Mouse (Mus musculus) kidney, embryonic 14.5 days (tissue): ENCODE results near the gene Ocel1. TPM values are rescaled to one million over a fixed set of nuclear protein-coding genes. Genes with fewer than 3 reads are reported as not detected.

ENCODE experiments used
- ATAC-seq: fragments of 200-750 bp; cut with Nextera tagmentation; 2 replicates; pipeline ENCODE4 v1.8.0; 2017; ENCODE audit warnings: moderate number of reproducible peaks, mild to moderate bottlenecking, moderate TSS enrichment, moderate library complexity; ENCODE audit not compliant: low FRiP score, low TSS enrichment
- H3K27ac ChIP-seq: fragments of 300-500 bp; sonication (generic); 2 replicates; pipeline ENCODE4 v1.5.1; 2014; ENCODE audit warnings: low read depth, mild to moderate bottlenecking, low read length, moderate library complexity, mixed read lengths
- H3K27me3 ChIP-seq: fragments of 300-500 bp; sonication (generic); 2 replicates; pipeline ENCODE4 v1.6.1; 2014; ENCODE audit warnings: mild to moderate bottlenecking, low read length; ENCODE audit not compliant: control insufficient read depth, insufficient read depth
- H3K36me3 ChIP-seq: fragments of 300-500 bp; sonication (generic); 2 replicates; pipeline ENCODE4 v1.6.1; 2014; ENCODE audit warnings: low read length, mixed read lengths; ENCODE audit not compliant: control insufficient read depth, insufficient read depth
- H3K4me1 ChIP-seq: fragments of 300-500 bp; sonication (generic); 2 replicates; pipeline ENCODE4 v1.6.1; 2014; ENCODE audit warnings: low read length, mixed read lengths; ENCODE audit not compliant: control insufficient read depth, insufficient read depth
- H3K4me2 ChIP-seq: fragments of 300-500 bp; sonication (generic); replicated peaks from 2 replicates; pipeline ENCODE4 v1.6.1; 2014; ENCODE audit warnings: low read depth, mild to moderate bottlenecking, low read length
- H3K4me3 ChIP-seq: fragments of 300-500 bp; sonication (generic); 2 replicates; pipeline ENCODE4 v1.5.1; 2014; ENCODE audit warnings: mild to moderate bottlenecking, low read length
- H3K9ac ChIP-seq: fragments of 300-500 bp; sonication (generic); 2 replicates; pipeline ENCODE4 v1.6.1; 2014; ENCODE audit warnings: low read depth, mild to moderate bottlenecking, low read length, moderate library complexity
- H3K9me3 ChIP-seq: fragments of 300-500 bp; sonication (generic); 2 replicates; pipeline ENCODE4 v1.6.1; 2016; ENCODE audit warnings: low read length; ENCODE audit not compliant: control insufficient read depth
- WGBS: fragments of 180-500 bp; shearing (Covaris S2); extraction: QIAGEN DNeasy Blood & Tissue Kit; methylation state at CpG from one replicate; pipeline ENCODE4 v1.1.7; 2014; 5-methylcytosine and 5-hydroxymethylcytosine counted together
- polyA plus RNA-seq: library from polyadenylated mRNA; unstranded; fragments of >200 nt; fragmentation: Nextera tagmentation; extraction: Ambion mirVana; gene quantifications from 2 replicates; pipeline ENCODE4 v1.2.1, GENCODE M21; 2014

The Ocel1 gene
- polyA plus RNA-seq, 1 experiment from 2014 or later = 4.6 TPM

DNA sequence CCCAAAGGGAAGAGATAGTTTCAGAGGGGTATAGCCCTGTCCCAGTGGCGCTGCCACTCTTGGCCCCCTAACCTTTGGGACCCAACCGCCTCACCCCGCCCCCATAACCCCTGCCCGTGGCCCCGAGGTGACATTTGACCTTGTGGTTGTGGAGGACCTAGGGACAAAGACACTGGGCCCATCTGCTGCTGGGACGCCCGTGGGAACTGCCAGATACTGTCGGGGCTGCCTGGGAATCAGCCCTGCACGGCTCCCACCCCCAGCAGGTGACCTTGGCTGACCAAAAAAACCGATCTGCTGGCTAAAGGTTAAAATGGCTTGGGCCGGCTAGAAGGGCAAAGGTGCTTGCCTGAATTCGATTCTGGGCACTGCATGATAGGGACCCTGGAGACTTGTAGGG lies 12.3 kb downstream of the Ocel1 start:
- ATAC-seq = no peak
- H3K9me3 ChIP-seq = no peaks in the 10 kb centered on the region
- no peak overlapping the region for H3K4me2 ChIP-seq
- H3K9ac ChIP-seq = no peak overlapping the region; the same call in 1 of the 2 replicates
- H3K4me1 ChIP-seq = peaks cover 33% of the 10 kb centered on the region
- H3K27me3 ChIP-seq = no peaks in the 10 kb centered on the region
- no peak overlapping the region for H3K4me3 ChIP-seq
- peaks cover 1% of the 10 kb centered on the region; the same call in 1 of the 2 replicates for H3K36me3 ChIP-seq
- 15% methylated on average over 12 of the region's 12 CpGs for WGBS
- peak overlapping the region; percentile 97 for H3K27ac ChIP-seq

DNA sequence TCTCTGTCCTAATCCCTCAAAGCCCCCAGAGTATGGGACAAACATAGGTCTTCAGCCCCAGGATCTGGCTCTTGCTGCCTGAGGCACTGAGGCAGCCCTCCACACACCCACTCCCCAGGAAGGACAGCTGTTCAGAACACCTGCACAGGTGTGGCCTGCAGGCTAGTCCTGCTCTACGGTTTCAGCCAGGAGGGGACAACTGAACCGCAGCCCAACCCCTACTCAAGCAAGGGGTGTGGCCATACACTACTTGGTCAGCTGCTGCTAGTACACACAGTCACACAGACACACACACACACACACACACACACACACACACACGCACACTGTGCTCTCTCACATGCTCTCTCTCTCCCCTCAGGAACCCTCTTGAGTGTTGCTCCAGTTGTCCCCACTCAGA lies 12.8 kb downstream of the Ocel1 start:
- no peak overlapping the region for H3K9ac ChIP-seq
- H3K4me1 ChIP-seq = peaks cover 29% of the 10 kb centered on the region
- no peaks in the 10 kb centered on the region for H3K36me3 ChIP-seq
- no peaks in the 10 kb centered on the region for H3K27me3 ChIP-seq
- H3K4me2 ChIP-seq = no peak overlapping the region
- peak overlapping the region; percentile 97 for H3K27ac ChIP-seq
- no peaks in the 10 kb centered on the region for H3K9me3 ChIP-seq
- 56% methylated on average over 3 of the region's 3 CpGs for WGBS
- no peak overlapping the region for H3K4me3 ChIP-seq
- ATAC-seq = no peak

DNA sequence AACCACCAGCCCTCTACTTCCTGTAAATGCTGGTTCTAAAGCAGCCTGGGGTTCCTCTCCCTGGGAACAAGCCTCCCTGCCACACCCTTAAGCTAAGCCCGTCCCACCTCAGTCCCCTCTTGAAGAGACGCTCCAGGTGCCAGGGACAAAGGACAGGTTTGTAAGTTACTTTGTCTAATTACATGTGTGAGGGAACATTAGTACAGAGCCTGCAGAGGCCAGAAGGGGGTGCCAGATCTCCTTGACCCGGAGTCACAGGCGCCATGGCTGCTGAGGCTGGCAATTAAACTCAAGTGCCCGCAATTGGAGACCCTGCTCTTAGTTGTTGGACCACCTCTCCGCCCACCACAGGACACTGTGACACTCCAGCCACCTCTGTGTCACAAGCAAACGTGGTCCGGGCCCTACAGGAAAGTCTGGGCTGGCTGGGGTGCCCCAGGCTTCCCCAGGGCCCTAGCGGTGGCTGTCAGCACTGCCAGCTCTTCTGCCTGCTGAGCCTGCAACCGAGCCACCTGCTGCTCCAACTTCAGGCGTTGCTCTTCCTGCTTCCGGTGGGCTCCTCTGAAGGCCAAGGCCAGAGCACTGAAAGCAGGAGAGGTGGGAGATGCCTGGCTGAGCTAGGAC lies 14.2 kb downstream of the Ocel1 start:
- WGBS = 73% methylated on average over 12 of the region's 12 CpGs
- H3K27ac ChIP-seq = no peak overlapping the region
- no peak for ATAC-seq

DNA sequence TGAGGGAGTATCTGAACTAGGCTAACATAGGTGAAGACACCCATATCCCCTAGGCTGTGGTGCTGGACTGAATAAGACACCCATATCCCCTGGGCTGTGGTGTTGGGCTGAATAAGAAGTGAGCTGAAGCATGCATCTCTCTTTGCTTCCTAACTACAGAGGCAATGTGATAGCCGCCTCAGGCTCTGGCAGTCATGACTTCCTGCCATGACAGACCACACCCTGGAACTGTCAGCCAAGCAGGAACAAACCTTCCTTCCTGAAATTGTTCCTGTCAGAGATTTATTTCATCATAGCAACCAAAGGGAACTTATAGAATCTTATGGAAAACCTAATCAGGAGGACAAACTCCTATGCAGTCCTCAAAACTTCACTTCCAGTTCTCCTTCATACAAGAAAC lies 17.2 kb downstream of the Ocel1 start:
- no peak for ATAC-seq

More for the DNA sequence above, 14.2 kb downstream of the Ocel1 start:
- Histone ChIP-seq H3K36me3 (no peaks in the 10 kb centered on the region), H3K27me3 (no peaks in the 10 kb centered on the region), H3K4me2 (no peak overlapping the region), H3K4me3 (no peak overlapping the region), H3K9me3 (no peaks in the 10 kb centered on the region), H3K4me1 (peaks cover 16% of the 10 kb centered on the region), H3K9ac (no peak overlapping the region)

DNA sequence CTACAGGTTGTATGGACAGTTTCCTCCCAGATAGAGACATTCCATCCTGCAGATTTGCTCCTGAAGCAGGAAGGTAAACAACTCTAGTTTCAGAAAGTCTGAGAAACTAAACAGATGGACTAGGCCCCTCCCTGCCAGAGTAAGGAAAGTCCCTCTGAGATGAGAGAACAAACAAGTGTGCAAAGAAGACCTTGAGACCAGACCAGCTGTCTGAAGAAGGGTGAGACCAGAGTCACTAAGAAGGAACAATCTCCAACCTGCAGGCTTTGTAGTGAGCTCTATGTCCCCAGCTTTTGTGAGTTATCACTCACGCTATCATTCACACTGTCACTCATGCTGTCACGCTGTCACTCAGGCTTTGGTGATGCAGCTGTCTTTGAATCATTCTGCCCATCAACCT lies 20.6 kb downstream of the Ocel1 start:
- no peak overlapping the region for H3K4me3 ChIP-seq
- H3K4me1 ChIP-seq = no peaks in the 10 kb centered on the region
- H3K4me2 ChIP-seq = no peak overlapping the region
- no peaks in the 10 kb centered on the region for H3K9me3 ChIP-seq
- no peaks in the 10 kb centered on the region for H3K27me3 ChIP-seq
- no peak for ATAC-seq
- H3K36me3 ChIP-seq = no peaks in the 10 kb centered on the region
- H3K9ac ChIP-seq = no peak overlapping the region
- WGBS = 91% methylated on average over 2 of the region's 2 CpGs
- no peak overlapping the region for H3K27ac ChIP-seq

More for the DNA sequence above, 17.2 kb downstream of the Ocel1 start:
- Histone ChIP-seq H3K9me3 (no peaks in the 10 kb centered on the region), H3K4me2 (no peak overlapping the region), H3K27me3 (no peaks in the 10 kb centered on the region), H3K4me1 (peaks cover 6% of the 10 kb centered on the region), H3K4me3 (no peak overlapping the region), H3K36me3 (no peaks in the 10 kb centered on the region), H3K27ac (no peak overlapping the region), H3K9ac (no peak overlapping the region)
- WGBS = 70% methylated on average over 1 of the region's 1 CpGs

DNA sequence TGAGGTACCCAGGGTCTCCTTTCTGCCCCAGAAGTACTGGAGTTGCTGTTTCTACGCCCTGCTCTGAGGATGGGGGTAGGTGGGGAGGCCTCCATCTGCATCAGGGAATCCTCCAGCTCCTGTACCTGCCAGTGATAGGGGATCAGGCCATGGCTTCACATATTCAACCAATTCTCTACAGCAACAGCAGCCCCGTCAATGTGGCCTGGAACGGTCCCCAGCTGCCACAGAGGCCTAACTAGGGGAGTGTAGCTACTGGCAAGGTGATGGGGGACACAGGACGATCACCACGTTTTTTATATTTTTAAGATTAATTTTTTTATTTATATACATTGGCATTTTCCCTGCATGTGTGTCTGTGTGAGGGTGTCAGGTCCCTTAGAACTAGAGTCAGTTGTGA lies 21.3 kb downstream of the Ocel1 start:
- no peak overlapping the region for H3K27ac ChIP-seq
- H3K27me3 ChIP-seq = no peaks in the 10 kb centered on the region
- no peaks in the 10 kb centered on the region for H3K9me3 ChIP-seq
- no peak for ATAC-seq
- H3K4me1 ChIP-seq = peaks cover 1% of the 10 kb centered on the region; the same call in 1 of the 2 replicates
- H3K36me3 ChIP-seq = no peaks in the 10 kb centered on the region
- WGBS = 80% methylated on average over 5 of the region's 5 CpGs
- no peak overlapping the region for H3K4me2 ChIP-seq
- no peak overlapping the region for H3K9ac ChIP-seq
- H3K4me3 ChIP-seq = no peak overlapping the region

DNA sequence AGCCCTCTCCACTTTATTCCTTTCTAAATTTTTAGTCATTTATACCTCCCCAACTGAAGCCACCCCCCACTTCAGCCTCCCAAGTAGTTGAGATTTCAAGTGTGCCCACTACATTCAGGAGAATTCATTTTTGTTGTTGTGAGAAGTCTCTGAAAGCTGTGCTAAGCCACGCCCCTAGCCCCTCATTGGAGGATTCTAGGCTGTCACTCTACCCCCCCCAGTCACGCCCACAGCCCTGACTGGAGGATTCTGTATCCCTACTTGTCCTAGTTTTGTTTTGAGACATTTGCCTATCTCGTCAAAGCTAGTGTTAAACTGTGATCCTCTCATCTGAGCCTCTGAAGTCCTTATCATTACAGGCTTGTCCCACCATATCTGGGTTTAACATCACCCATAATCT lies 21.8 kb downstream of the Ocel1 start:
- Histone ChIP-seq H3K27ac (no peak overlapping the region), H3K4me2 (no peak overlapping the region), H3K36me3 (no peaks in the 10 kb centered on the region), H3K4me3 (peak overlapping the region; percentile 7; the same call in 1 of the 2 replicates), H3K9ac (no peak overlapping the region), H3K4me1 (peaks cover 6% of the 10 kb centered on the region; the same call in 1 of the 2 replicates), H3K27me3 (no peaks in the 10 kb centered on the region), H3K9me3 (no peaks in the 10 kb centered on the region)
- no peak for ATAC-seq
- 12% methylated on average over 3 of the region's 3 CpGs for WGBS

DNA sequence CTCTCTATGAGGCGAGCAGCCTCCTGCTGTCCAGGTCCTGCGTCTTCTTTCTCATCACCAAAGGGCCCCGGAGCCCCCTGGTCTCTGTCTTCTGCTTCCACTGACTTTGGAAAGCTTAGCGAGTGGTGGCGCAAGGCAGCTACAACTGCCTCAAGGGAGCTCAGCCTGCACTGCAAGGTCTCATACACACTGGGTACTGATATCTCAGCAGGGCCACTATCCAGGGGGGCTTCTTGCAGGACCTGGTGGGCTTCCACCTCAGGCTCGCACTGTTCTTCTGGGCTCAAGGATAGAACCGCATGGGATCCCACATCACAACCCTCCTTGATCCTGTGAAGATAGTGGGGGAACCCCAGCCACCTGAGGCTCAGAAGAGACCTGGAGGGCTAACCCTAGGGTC lies 23.4 kb downstream of the Ocel1 start:
- H3K27me3 ChIP-seq = no peaks in the 10 kb centered on the region
- ATAC-seq = no peak
- 76% methylated on average over 7 of the region's 7 CpGs for WGBS
- H3K27ac ChIP-seq = no peak overlapping the region
- H3K4me2 ChIP-seq = peak overlapping the region; percentile 27
- peak overlapping the region; percentile 12 for H3K4me3 ChIP-seq
- peaks cover 13% of the 10 kb centered on the region for H3K36me3 ChIP-seq
- H3K9me3 ChIP-seq = no peaks in the 10 kb centered on the region
- H3K9ac ChIP-seq = no peak overlapping the region
- H3K4me1 ChIP-seq = peaks cover 6% of the 10 kb centered on the region; the same call in 1 of the 2 replicates

DNA sequence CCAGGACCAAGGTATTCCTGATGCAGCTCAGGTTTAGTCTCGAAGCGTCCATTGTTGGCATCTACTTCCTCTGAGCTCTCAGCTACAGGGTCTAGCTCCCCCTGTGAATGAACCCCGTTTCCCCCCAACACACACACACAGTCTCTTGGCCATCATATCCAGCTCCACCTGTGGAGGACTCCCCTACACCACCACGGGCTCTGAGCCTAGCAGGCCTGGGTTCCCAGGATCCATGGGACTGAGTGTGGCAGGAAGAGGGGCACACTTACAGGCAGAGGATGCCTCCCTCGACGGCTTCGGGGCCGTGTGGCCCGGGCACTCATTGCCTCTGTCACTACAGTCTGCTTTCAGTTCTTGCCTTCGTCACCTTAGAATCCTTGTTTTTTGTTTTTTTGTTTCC lies 24.0 kb downstream of the Ocel1 start:
- H3K27me3 ChIP-seq = no peaks in the 10 kb centered on the region
- H3K4me3 ChIP-seq = peak overlapping the region; percentile 12; the same call in 1 of the 2 replicates
- peaks cover 18% of the 10 kb centered on the region for H3K36me3 ChIP-seq
- H3K4me2 ChIP-seq = peak overlapping the region; percentile 8; the same call in 1 of the 2 replicates
- no peaks in the 10 kb centered on the region for H3K9me3 ChIP-seq
- H3K4me1 ChIP-seq = peaks cover 6% of the 10 kb centered on the region; the same call in 1 of the 2 replicates
- H3K9ac ChIP-seq = no peak overlapping the region
- 82% methylated on average over 10 of the region's 10 CpGs for WGBS
- no peak for ATAC-seq
- peak overlapping the region; percentile 55; the same call in 1 of the 2 replicates for H3K27ac ChIP-seq
